Mouse (Mus musculus) ES-Bruce4 (cell line): ENCODE measurements at regions not wholly inside any gene's neighbourhood (a gene's known extent, or its start where the extent isn't known, plus 50 kb on each side); places are given as distances from the start of the nearest gene placed in this dataset.

Source experiments
- H3K27ac ChIP-seq: 2 replicates; pipeline ENCODE4 v1.5.1; 2012; ENCODE audit warnings: low read length, inconsistent platforms; ENCODE audit not compliant: insufficient read depth
- H3K27me3 ChIP-seq: 2 replicates; pipeline ENCODE4 v1.6.1; 2012; ENCODE audit warnings: mild to moderate bottlenecking, low read length, inconsistent platforms; ENCODE audit not compliant: control insufficient read depth, poor library complexity, insufficient read depth, severe bottlenecking
- H3K36me3 ChIP-seq: 2 replicates; pipeline ENCODE4 v1.6.1; 2012; ENCODE audit warnings: inconsistent platforms, mild to moderate bottlenecking, low read length, moderate library complexity; ENCODE audit not compliant: control insufficient read depth, poor library complexity, insufficient read depth, severe bottlenecking
- H3K4me1 ChIP-seq: one replicate; pipeline ENCODE4 v1.8.1; 2011; ENCODE audit warnings: low read length; ENCODE audit not compliant: control insufficient read depth, insufficient read depth
- H3K4me3 ChIP-seq: 2 replicates; pipeline ENCODE4 v1.5.1; 2011; ENCODE audit warnings: low read depth, mild to moderate bottlenecking, low read length
- H3K9ac ChIP-seq: 2 replicates; pipeline ENCODE4 v1.6.1; 2012; ENCODE audit warnings: low read depth, mild to moderate bottlenecking, inconsistent platforms; ENCODE audit not compliant: poor library complexity, severe bottlenecking
- H3K9me3 ChIP-seq: replicated peaks from 2 replicates; pipeline ENCODE4 v1.6.1; 2012; ENCODE audit warnings: mild to moderate bottlenecking, low read length, inconsistent platforms; ENCODE audit not compliant: control insufficient read depth, poor library complexity, insufficient read depth, severe bottlenecking
- CTCF ChIP-seq: IDR thresholded peaks from one replicate; pipeline ENCODE4 v1.8.1; 2011; ENCODE audit warnings: low read depth, low read length
- EP300 ChIP-seq: IDR thresholded peaks from 2 replicates; pipeline ENCODE4 v1.6.1; 2011; ENCODE audit warnings: low read depth, low read length; ENCODE audit not compliant: insufficient read depth
- POLR2A ChIP-seq: IDR thresholded peaks from one replicate; pipeline ENCODE4 v1.8.1; 2011; ENCODE audit warnings: low read length; ENCODE audit not compliant: insufficient read depth

- H3K9me3 ChIP-seq, result peaks cover 3% of the 10 kb centered on the region; the same call in 1 of the 2 replicates
- H3K27me3 ChIP-seq, result peaks cover 3% of the 10 kb centered on the region
- H3K36me3 ChIP-seq, result no peaks in the 10 kb centered on the region
- no peak overlapping the region for H3K9ac ChIP-seq
- H3K27ac ChIP-seq, result no peak overlapping the region
- no peaks in the 10 kb centered on the region for H3K4me1 ChIP-seq
- TF ChIP-seq CTCF, result no peak
- no peak for TF ChIP-seq EP300
- no peak for TF ChIP-seq POLR2A
- H3K4me3 ChIP-seq, result no peak overlapping the region
Measured at GRCm38 (mm10) chr14:118318524-118318923, 51.8 kb downstream of the Gm9376 start.

GRCm38 (mm10) chr14:118320101-118320500, 53.3 kb downstream of the Gm9376 start:
- Histone ChIP-seq H3K4me3 (no peak overlapping the region), H3K27ac (no peak overlapping the region), H3K9me3 (peaks cover 3% of the 10 kb centered on the region; the same call in 1 of the 2 replicates), H3K9ac (no peak overlapping the region), H3K27me3 (peaks cover 3% of the 10 kb centered on the region; the same call in 1 of the 2 replicates), H3K36me3 (no peaks in the 10 kb centered on the region), H3K4me1 (no peaks in the 10 kb centered on the region)
- TF ChIP-seq POLR2A, result no peak
- no peak for TF ChIP-seq EP300
- TF ChIP-seq CTCF, result no peak

GRCm38 (mm10) chr14:118321083-118321482, 54.3 kb downstream of the Gm9376 start:
- Histone ChIP-seq H3K9ac (no peak overlapping the region), H3K27ac (no peak overlapping the region), H3K4me3 (no peak overlapping the region), H3K4me1 (no peaks in the 10 kb centered on the region), H3K36me3 (no peaks in the 10 kb centered on the region), H3K9me3 (peaks cover 3% of the 10 kb centered on the region; the same call in 1 of the 2 replicates), H3K27me3 (peaks cover 3% of the 10 kb centered on the region; the same call in 1 of the 2 replicates)
- TF ChIP-seq EP300 (no peak), POLR2A (no peak), CTCF (no peak)

- no peak overlapping the region for H3K4me3 ChIP-seq
Measured at GRCm38 (mm10) chr14:118322003-118322821, 55.5 kb downstream of the Gm9376 start.

DNA sequence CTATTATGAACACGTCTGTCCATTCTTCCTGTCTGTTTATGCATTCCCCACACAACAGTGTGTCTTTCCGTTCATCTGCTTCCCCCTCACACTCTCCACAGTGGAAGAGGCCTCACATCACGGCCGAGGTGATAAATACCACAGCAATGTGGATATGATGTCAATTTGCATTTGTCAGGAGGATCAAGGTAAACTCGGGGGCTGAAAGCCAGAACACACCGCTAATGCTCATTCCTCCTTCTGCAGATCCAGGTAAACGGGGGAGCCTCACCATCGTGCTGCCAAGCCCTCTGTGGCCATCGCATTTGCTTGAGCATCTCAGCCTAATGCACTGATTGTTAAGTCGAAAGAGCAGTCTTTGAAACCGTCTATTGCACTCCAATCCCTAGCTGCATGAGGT, 56.1 kb downstream of the Gm9376 start:
- Histone ChIP-seq H3K9me3 (no peaks in the 10 kb centered on the region), H3K27me3 (peaks cover 3% of the 10 kb centered on the region; the same call in 1 of the 2 replicates), H3K4me1 (no peaks in the 10 kb centered on the region), H3K9ac (no peak overlapping the region), H3K27ac (no peak overlapping the region), H3K4me3 (no peak overlapping the region), H3K36me3 (no peaks in the 10 kb centered on the region)
- TF ChIP-seq EP300 (no peak), CTCF (no peak), POLR2A (no peak)

More at GRCm38 (mm10) chr14:118322003-118322821, 55.5 kb downstream of the Gm9376 start:
- no peaks in the 10 kb centered on the region for H3K9me3 ChIP-seq
- H3K27me3 ChIP-seq, result peaks cover 3% of the 10 kb centered on the region; the same call in 1 of the 2 replicates
- H3K4me1 ChIP-seq, result no peaks in the 10 kb centered on the region
- no peak overlapping the region for H3K27ac ChIP-seq
- no peak for TF ChIP-seq EP300
- H3K36me3 ChIP-seq, result no peaks in the 10 kb centered on the region
- H3K9ac ChIP-seq, result no peak overlapping the region

GRCm38 (mm10) chr14:118338071-118338470, 71.3 kb downstream of the Gm9376 start:
- TF ChIP-seq POLR2A (no peak), CTCF (no peak), EP300 (no peak)
- Histone ChIP-seq H3K4me3 (no peak overlapping the region), H3K36me3 (no peaks in the 10 kb centered on the region), H3K4me1 (no peaks in the 10 kb centered on the region), H3K27me3 (no peaks in the 10 kb centered on the region), H3K27ac (no peak overlapping the region), H3K9ac (no peak overlapping the region), H3K9me3 (no peaks in the 10 kb centered on the region)
